Mouse (Mus musculus) forebrain, embryonic 16.5 days (tissue): ENCODE results near the gene 1700034J05Rik. TPM values are rescaled to one million over a fixed set of nuclear protein-coding genes. Genes with fewer than 3 reads are reported as not detected.

Experiments used
- ATAC-seq: fragments of 200-750 bp; cut with Nextera tagmentation; 2 replicates; pipeline ENCODE4 v1.8.0; 2017; ENCODE audit warnings: mild to moderate bottlenecking, moderate library complexity
- H3K27ac ChIP-seq: fragments of 300-500 bp; sonication (generic); 2 replicates; pipeline ENCODE4 v1.5.1; 2014; ENCODE audit warnings: low read length, control low read depth
- H3K27me3 ChIP-seq: fragments of 300-500 bp; sonication (generic); replicated peaks from 2 replicates; pipeline ENCODE4 v1.6.1; 2014; ENCODE audit warnings: low read length; ENCODE audit not compliant: control insufficient read depth, insufficient read depth
- H3K36me3 ChIP-seq: fragments of 300-500 bp; sonication (generic); 2 replicates; pipeline ENCODE4 v1.6.1; 2014; ENCODE audit not compliant: control insufficient read depth, insufficient read depth
- H3K4me1 ChIP-seq: fragments of 300-500 bp; sonication (generic); replicated peaks from 2 replicates; pipeline ENCODE4 v1.6.1; 2014; ENCODE audit warnings: low read length; ENCODE audit not compliant: control insufficient read depth, insufficient read depth
- H3K4me2 ChIP-seq: fragments of 300-500 bp; sonication (generic); 2 replicates; pipeline ENCODE4 v1.6.1; 2014; ENCODE audit warnings: mild to moderate bottlenecking, low read length, control low read depth
- H3K4me3 ChIP-seq: fragments of 300-500 bp; sonication (generic); replicated peaks from 2 replicates; pipeline ENCODE4 v1.5.1; 2014; ENCODE audit warnings: mild to moderate bottlenecking, low read length, control low read depth
- H3K9ac ChIP-seq: fragments of 300-500 bp; sonication (generic); replicated peaks from 2 replicates; pipeline ENCODE4 v1.6.1; 2014; ENCODE audit warnings: low read depth, low read length, control low read depth
- H3K9me3 ChIP-seq: fragments of 300-500 bp; sonication (generic); 2 replicates; pipeline ENCODE4 v1.6.1; 2016; ENCODE audit warnings: low read length; ENCODE audit not compliant: control insufficient read depth
- WGBS: fragments of 180-500 bp; shearing (Covaris S2); extraction: QIAGEN DNeasy Blood & Tissue Kit; methylation state at CpG from one replicate; pipeline ENCODE4 v1.1.7; 2014; 5-methylcytosine and 5-hydroxymethylcytosine counted together
- polyA plus RNA-seq: library from polyadenylated mRNA; unstranded; fragments of >200 nt; fragmentation: Nextera tagmentation; extraction: Ambion mirVana; gene quantifications from 2 replicates; pipeline ENCODE4 v1.2.1, GENCODE M21; 2015

1700034J05Rik gene
- polyA plus RNA-seq, 1 experiment from 2014 or later = not detected

GRCm38 (mm10) chr6:146915808-146916207 lies 38.4 kb downstream of the 1700034J05Rik start:
- no peak overlapping the region for H3K4me2 ChIP-seq
- H3K9ac ChIP-seq = no peak overlapping the region
- no peak for ATAC-seq
- H3K36me3 ChIP-seq = no peaks in the 10 kb centered on the region
- no peak overlapping the region for H3K27ac ChIP-seq
- 43% methylated on average over 1 of the region's 1 CpGs for WGBS
- no peaks in the 10 kb centered on the region for H3K27me3 ChIP-seq
- H3K9me3 ChIP-seq = no peaks in the 10 kb centered on the region
- H3K4me1 ChIP-seq = no peaks in the 10 kb centered on the region
- no peak overlapping the region for H3K4me3 ChIP-seq

GRCm38 (mm10) chr6:146913489-146914198 lies 40.6 kb downstream of the 1700034J05Rik start:
- H3K4me3 ChIP-seq = no peak overlapping the region
- no peaks in the 10 kb centered on the region for H3K4me1 ChIP-seq
- H3K27me3 ChIP-seq = no peaks in the 10 kb centered on the region
- H3K36me3 ChIP-seq = no peaks in the 10 kb centered on the region
- H3K4me2 ChIP-seq = no peak overlapping the region
- no peak for ATAC-seq
- H3K9me3 ChIP-seq = no peaks in the 10 kb centered on the region
- 77% methylated on average over 4 of the region's 4 CpGs for WGBS
- H3K27ac ChIP-seq = no peak overlapping the region
- H3K9ac ChIP-seq = no peak overlapping the region

GRCm38 (mm10) chr6:146912835-146913488 lies 41.3 kb downstream of the 1700034J05Rik start:
- no peaks in the 10 kb centered on the region for H3K9me3 ChIP-seq
- ATAC-seq = no peak
- H3K9ac ChIP-seq = no peak overlapping the region
- H3K27ac ChIP-seq = no peak overlapping the region
- no peaks in the 10 kb centered on the region for H3K4me1 ChIP-seq
- no peaks in the 10 kb centered on the region for H3K36me3 ChIP-seq
- H3K4me2 ChIP-seq = no peak overlapping the region
- H3K27me3 ChIP-seq = no peaks in the 10 kb centered on the region
- WGBS = 27% methylated on average over 3 of the region's 3 CpGs
- H3K4me3 ChIP-seq = no peak overlapping the region

- no peaks in the 10 kb centered on the region for H3K4me1 ChIP-seq
These were observed 43.4 kb downstream of the 1700034J05Rik start for GRCm38 (mm10) chr6:146910801-146911200.

GRCm38 (mm10) chr6:146909725-146910489 lies 44.3 kb downstream of the 1700034J05Rik start:
- Histone ChIP-seq H3K4me3 (no peak overlapping the region), H3K4me2 (no peak overlapping the region), H3K36me3 (no peaks in the 10 kb centered on the region), H3K9ac (no peak overlapping the region), H3K9me3 (no peaks in the 10 kb centered on the region), H3K27ac (no peak overlapping the region), H3K4me1 (no peaks in the 10 kb centered on the region), H3K27me3 (no peaks in the 10 kb centered on the region)
- 87% methylated on average over 5 of the region's 5 CpGs for WGBS
- ATAC-seq = no peak

More at GRCm38 (mm10) chr6:146910801-146911200, 43.4 kb downstream of the 1700034J05Rik start:
- Histone ChIP-seq H3K9ac (no peak overlapping the region), H3K36me3 (no peaks in the 10 kb centered on the region), H3K27ac (no peak overlapping the region), H3K9me3 (no peaks in the 10 kb centered on the region), H3K27me3 (no peaks in the 10 kb centered on the region), H3K4me3 (no peak overlapping the region), H3K4me2 (no peak overlapping the region)
- ATAC-seq = no peak
- WGBS = 94% methylated on average over 2 of the region's 2 CpGs

GRCm38 (mm10) chr6:146908801-146909200 lies 45.4 kb downstream of the 1700034J05Rik start:
- Histone ChIP-seq H3K36me3 (no peaks in the 10 kb centered on the region), H3K4me1 (no peaks in the 10 kb centered on the region), H3K27me3 (no peaks in the 10 kb centered on the region), H3K4me2 (no peak overlapping the region), H3K9me3 (no peaks in the 10 kb centered on the region), H3K4me3 (no peak overlapping the region), H3K27ac (no peak overlapping the region), H3K9ac (no peak overlapping the region)
- ATAC-seq = no peak
- 78% methylated on average over 2 of the region's 2 CpGs for WGBS

- Histone ChIP-seq H3K9me3 (no peaks in the 10 kb centered on the region), H3K4me1 (no peaks in the 10 kb centered on the region), H3K9ac (no peak overlapping the region), H3K27me3 (no peaks in the 10 kb centered on the region), H3K4me2 (no peak overlapping the region), H3K27ac (no peak overlapping the region), H3K36me3 (no peaks in the 10 kb centered on the region), H3K4me3 (no peak overlapping the region)
- ATAC-seq = no peak
- 100% methylated on average over 1 of the region's 1 CpGs for WGBS
These were observed 46.4 kb downstream of the 1700034J05Rik start for GRCm38 (mm10) chr6:146907795-146908190.

- Histone ChIP-seq H3K9me3 (no peaks in the 10 kb centered on the region), H3K4me1 (no peaks in the 10 kb centered on the region), H3K36me3 (no peaks in the 10 kb centered on the region), H3K4me3 (no peak overlapping the region), H3K9ac (no peak overlapping the region), H3K4me2 (no peak overlapping the region), H3K27me3 (no peaks in the 10 kb centered on the region), H3K27ac (no peak overlapping the region)
- 67% methylated on average over 5 of the region's 5 CpGs for WGBS
- ATAC-seq = no peak
These were observed 47.0 kb downstream of the 1700034J05Rik start for GRCm38 (mm10) chr6:146907061-146907794.
